Mouse (Mus musculus) liver, postnatal 0 days (tissue): Measurements from ENCODE around the gene Slc13a5.

Experiments used
- CTCF ChIP-seq: sonication (generic); IDR thresholded peaks from 2 replicates; pipeline ENCODE4 v1.5.1; 2016; ENCODE audit warnings: antibody characterized with exemption, low read depth
- EP300 ChIP-seq: IDR thresholded peaks from 2 replicates; pipeline ENCODE4 v1.6.1; 2016; ENCODE audit warnings: antibody characterized with exemption, low read depth, mild to moderate bottlenecking

DNA sequence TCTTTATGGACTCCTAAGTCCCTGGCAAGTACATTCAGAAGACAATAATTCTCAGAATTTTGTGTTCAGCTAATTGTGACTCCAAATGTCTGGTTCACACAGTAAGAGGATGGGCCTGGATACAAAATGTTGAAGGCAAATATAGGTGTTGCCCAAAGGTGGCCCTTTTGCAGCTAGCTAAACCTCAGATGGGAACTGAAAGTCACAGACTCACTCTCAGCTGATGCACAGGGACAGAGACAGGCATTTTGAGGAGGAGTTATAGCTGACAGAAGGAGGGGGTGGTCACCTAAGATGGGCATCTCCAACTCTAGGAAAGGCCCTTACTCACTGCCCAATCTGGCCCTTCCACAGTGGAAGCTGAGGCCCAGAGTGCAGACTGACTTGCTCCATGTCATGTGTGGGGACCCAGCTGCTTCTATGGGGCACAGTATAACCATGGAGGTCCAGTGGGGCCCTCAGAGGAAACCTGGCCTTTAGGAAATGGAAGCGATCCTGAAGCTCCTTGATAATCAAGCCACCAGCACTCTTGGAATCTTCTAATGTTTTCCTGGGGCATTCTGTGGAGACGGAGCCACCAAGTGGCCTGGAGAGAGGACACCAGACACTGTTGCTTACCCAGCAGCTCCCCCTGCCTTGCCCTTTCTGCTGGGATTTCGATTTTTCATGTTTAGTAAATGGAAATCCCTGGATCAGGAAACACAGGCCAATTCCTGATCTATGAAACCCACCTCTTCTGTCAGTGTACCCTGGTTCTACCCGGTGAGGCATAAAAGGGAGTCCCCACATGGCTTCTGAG lies 26.8 kb downstream of the Slc13a5 start:
- TF ChIP-seq CTCF (no peak), EP300 (no peak)
